Mouse (Mus musculus) gonadal fat pad, adult 2 months (tissue): ENCODE data around the gene Slc25a48. TPM values are rescaled to one million over a fixed set of nuclear protein-coding genes. Genes with fewer than 3 reads are reported as not detected.

Source experiments
- DNase-seq: peaks from one replicate; pipeline ENCODE4 v3.0.0-alpha.2; 2012; ENCODE audit warnings: low read depth
- polyA plus RNA-seq: library from polyadenylated mRNA; depleted of rRNA; stranded (reverse); fragments of >200 nt; gene quantifications from 2 replicates; pipeline ENCODE4 v1.2.3, GENCODE M21; 2012

The Slc25a48 gene
- polyA plus RNA-seq, 1 experiment = 4.1 TPM

GRCm38 (mm10) chr13:56449239-56450030 is 11.3 kb downstream of the Slc25a48 start:
- DNase-seq = peak; percentile 63

GRCm38 (mm10) chr13:56450035-56450434 is 11.9 kb downstream of the Slc25a48 start:
- no peak for DNase-seq

- DNase-seq = no peak
These were observed 19.8 kb downstream of the Slc25a48 start for GRCm38 (mm10) chr13:56458001-56458400.

GRCm38 (mm10) chr13:56461460-56461859 is 23.3 kb downstream of the Slc25a48 start:
- DNase-seq = no peak

- DNase-seq = no peak
These were observed 24.6 kb downstream of the Slc25a48 start for GRCm38 (mm10) chr13:56462791-56463190.

- no peak for DNase-seq
These were observed 25.1 kb downstream of the Slc25a48 start for GRCm38 (mm10) chr13:56463261-56463660.

- no peak for DNase-seq
These were observed 25.6 kb downstream of the Slc25a48 start for GRCm38 (mm10) chr13:56463750-56464149.

GRCm38 (mm10) chr13:56467786-56468185 is 29.6 kb downstream of the Slc25a48 start:
- DNase-seq = no peak

GRCm38 (mm10) chr13:56468536-56468935 is 30.4 kb downstream of the Slc25a48 start:
- no peak for DNase-seq

- DNase-seq = no peak
These were observed 33.1 kb downstream of the Slc25a48 start for GRCm38 (mm10) chr13:56471211-56471610.

- DNase-seq = no peak
These were observed 33.8 kb downstream of the Slc25a48 start for GRCm38 (mm10) chr13:56471951-56472350.

- DNase-seq = no peak
These were observed 34.5 kb downstream of the Slc25a48 start for GRCm38 (mm10) chr13:56472661-56473060.

GRCm38 (mm10) chr13:56475363-56475762 is 37.2 kb downstream of the Slc25a48 start:
- DNase-seq = no peak

GRCm38 (mm10) chr13:56476790-56477189 is 38.6 kb downstream of the Slc25a48 start:
- no peak for DNase-seq

- no peak for DNase-seq
These were observed 39.1 kb downstream of the Slc25a48 start for GRCm38 (mm10) chr13:56477271-56477670.

GRCm38 (mm10) chr13:56478027-56478426 is 39.9 kb downstream of the Slc25a48 start:
- no peak for DNase-seq

- DNase-seq = no peak
These were observed 44.0 kb downstream of the Slc25a48 start, which contains the start of gene Il9 for GRCm38 (mm10) chr13:56482146-56482545. TSS of gene Il9 (minus strand) at chr13:56482246.

GRCm38 (mm10) chr13:56488012-56488411 is 49.9 kb downstream of the Slc25a48 start:
- no peak for DNase-seq

GRCm38 (mm10) chr13:56494440-56494839 is 56.3 kb downstream of the Slc25a48 start:
- DNase-seq = peak; percentile 38

GRCm38 (mm10) chr13:56500132-56500531 is 62.0 kb downstream of the Slc25a48 start:
- no peak for DNase-seq

GRCm38 (mm10) chr13:56500636-56501035 is 62.5 kb downstream of the Slc25a48 start:
- no peak for DNase-seq

GRCm38 (mm10) chr13:56501866-56502420 is 63.8 kb downstream of the Slc25a48 start:
- DNase-seq = no peak

- DNase-seq = no peak
These were observed 68.8 kb downstream of the Slc25a48 start for GRCm38 (mm10) chr13:56506871-56507496.
